Mouse (Mus musculus) skeletal muscle tissue, adult 2 months (tissue): ENCODE results near the gene Bclaf1.

Experiments
- DNase-seq: peaks from one replicate; pipeline ENCODE4 v3.0.0-alpha.2; 2012; ENCODE audit warnings: low read depth, low spot score

Bclaf1 gene

DNA sequence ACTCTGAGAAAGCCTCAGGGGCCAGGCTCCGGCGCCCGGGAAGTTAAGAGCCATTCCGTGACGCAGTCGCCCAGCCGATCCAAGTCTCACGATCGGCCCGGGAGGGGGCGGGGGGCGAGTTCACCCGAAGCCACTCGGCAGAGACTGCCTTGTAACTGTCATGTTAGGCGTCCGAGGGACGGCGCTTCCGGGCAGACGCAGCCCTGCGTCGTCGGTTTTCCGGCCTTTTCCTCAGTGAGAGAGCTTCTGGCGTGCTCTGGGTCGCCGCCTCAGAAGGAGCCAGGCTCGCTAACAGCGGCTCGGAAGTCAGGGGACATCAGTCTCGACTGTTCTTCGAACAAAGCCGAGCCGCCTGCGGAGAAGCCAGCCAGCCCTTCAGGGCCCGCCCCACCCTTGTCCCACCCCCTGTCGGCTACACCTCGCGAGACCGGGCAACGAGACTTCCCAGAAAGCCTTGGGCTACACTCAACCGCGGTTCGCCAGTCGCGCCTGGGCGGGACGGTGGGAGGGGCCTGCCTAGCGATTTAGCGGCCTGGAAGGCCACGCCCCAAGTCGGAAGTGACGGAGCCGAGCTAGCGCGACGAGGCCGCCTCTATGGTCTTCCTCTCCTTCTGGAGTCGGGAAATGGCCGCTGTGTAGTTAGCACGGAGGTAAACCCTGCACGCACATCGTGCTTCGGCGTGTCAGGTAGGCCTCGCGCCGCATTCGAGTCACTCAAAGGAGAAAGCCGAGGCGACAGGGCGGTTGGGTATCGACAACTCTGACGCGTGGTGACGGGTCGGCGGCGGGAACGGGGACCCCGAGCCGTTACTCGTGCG lies at the start of gene Bclaf1:
TSS of gene Bclaf1 (plus strand) at position 552 of the 818 bp plus-strand sequence.
- peak; percentile 99 for DNase-seq

- no peak for DNase-seq
These were observed 49.4 kb upstream of the Bclaf1 start for GRCm38 (mm10) chr10:20262896-20263295.

DNA sequence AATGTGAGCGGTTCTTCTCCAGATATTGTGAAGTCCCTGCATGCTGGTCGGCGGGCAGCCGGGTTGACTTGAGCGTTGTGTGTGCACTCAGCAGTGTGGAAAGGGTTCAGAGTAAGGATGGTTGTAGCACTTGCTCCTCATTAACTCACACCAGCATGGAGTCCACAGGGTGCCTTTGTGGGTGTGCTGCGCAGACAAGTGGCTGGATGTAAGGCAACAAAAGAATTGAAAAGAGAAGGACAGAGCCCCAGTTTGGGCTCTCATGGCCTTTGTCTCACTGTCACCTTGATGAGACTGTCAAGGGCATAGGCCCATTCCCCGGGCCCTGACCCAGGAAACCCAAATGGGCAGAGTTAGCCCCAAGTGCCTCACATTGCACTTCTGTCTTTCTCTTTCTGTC lies 47.8 kb upstream of the Bclaf1 start:
- no peak for DNase-seq

GRCm38 (mm10) chr10:20267032-20267431 lies 45.2 kb upstream of the Bclaf1 start:
- no peak for DNase-seq

GRCm38 (mm10) chr10:20268945-20269344 lies 43.3 kb upstream of the Bclaf1 start:
- no peak for DNase-seq

DNA sequence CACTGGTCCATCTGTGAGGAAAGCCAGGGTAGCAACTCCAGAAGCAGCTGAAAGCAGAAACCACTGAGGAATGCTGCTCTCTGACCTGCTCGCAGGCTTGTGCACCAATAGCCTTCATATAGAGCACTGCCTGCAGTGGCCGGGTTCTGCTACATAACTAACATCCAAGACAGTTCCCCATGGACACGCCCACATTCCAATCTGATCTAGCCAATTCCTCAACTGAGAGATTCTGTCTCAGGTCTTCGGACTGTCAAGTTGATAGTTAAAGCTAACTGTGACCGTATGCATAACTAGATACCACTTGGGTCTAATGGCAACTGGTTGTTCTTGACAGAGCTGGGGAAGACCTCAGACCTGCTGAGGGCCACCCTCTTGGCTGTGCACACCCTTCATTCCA lies 39.9 kb upstream of the Bclaf1 start:
- DNase-seq: no peak

DNA sequence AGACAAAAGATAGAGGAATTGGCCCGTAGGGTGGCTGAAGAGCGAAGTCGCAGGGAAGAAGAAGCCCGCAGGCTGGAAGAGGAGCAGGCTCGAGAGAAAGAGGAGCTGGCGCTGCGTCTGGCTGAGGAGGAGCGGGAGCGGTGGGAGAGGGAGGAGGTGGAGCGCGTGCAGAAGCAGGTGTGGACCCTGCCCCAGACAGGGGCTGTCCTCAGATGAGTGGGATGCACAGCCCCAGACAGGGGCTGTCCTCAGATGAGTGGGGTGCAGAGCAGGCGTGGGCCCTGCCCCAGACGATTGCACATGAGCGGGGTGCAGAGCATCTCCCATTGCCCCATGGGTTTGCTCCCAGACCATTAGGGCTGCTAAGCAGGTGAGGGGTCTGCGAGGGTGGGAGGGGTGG lies 39.0 kb upstream of the Bclaf1 start:
- no peak for DNase-seq

- DNase-seq: no peak
These were observed 38.2 kb upstream of the Bclaf1 start for GRCm38 (mm10) chr10:20274022-20274421.

DNA sequence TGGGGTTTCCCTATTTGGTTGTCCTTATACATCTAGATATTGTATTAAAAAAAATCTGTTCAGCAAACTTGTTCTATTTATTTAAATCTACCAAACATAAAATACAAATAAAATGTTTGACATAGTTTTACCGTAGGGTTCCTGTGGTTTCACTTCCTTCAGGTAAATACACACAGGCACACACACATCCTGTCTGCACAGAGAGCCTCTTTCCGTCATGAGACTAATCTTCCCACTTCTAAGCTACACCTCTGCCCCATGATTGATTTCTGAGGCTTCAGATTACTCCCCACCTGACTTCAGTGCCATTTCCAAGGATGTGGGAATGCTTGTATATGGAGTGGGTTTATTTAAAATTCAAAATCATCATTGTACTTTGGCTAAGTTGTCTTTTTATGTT lies 30.8 kb upstream of the Bclaf1 start:
- no peak for DNase-seq

DNA sequence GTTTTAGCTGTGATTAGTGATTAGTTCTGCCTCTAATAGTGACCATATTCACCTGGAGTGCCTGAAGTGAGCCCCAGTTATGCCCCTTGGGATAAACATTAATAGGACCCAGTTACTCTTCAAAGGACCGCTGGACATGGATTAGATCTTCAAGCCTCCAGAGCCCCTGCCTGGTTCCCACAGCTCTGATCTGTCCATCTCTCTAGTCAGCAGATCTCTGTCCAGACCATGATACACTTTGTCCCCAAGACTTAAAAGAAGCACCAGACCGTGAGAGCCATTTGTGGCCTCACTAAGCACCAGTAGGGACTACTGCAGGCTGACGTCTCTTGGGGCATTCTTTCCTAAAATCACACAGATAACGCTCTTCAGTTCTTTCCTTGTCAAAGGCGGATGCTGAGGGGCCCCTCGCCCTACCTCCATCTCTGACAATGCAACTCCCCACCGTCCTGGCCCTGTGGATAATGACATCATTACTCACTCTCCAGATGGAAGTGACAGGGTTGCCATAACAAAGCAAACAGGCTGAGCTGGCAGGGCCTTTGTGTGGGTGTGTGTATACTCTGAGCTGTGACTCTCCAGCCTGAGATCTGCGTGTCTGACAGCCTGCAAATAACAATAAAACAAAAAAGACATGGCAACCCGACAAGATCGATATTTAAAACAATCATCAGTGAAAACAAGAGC lies 26.8 kb upstream of the Bclaf1 start:
- DNase-seq: peak; percentile 27

DNA sequence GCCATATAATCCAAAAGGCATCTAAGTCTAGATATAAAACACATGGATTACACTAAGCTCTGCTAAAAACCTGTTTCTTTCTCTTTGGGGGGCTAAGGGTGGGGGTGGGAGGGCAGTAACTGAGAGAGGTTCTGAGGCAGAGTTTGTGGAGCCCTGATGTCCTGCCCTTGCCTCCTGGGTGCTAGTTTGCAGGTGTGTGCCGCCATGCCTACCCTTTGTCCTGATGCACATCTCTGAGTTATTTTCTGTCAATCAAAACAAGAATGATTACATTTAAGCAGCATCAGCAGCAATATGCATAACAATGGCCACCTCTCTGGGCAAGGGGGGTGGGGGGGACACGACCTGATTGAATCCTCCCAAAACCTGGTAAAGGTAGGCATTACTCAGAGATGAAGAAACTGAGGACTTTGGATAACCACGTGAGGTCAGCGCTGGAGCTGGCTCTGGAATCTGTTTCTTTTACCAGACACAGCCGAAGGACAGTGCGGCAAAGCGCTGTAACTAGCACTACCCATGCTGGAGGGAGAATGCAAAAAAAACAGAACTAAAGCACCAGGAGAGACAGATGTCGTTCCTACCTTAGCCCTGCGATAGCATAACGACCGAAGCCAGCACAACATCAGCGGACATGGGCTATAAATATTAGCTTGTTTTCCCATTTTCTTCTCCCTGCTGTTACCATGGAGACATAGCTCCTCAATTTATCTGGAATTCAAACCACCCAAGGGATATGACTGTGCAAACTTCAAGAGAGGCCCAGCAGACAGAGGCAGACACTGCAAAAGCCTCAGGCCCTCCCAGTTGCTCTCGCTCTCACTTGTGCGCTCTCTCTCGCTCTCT lies 26.1 kb upstream of the Bclaf1 start:
- DNase-seq: peak; percentile 47

GRCm38 (mm10) chr10:20287369-20287768 lies 24.9 kb upstream of the Bclaf1 start:
- DNase-seq: no peak

DNA sequence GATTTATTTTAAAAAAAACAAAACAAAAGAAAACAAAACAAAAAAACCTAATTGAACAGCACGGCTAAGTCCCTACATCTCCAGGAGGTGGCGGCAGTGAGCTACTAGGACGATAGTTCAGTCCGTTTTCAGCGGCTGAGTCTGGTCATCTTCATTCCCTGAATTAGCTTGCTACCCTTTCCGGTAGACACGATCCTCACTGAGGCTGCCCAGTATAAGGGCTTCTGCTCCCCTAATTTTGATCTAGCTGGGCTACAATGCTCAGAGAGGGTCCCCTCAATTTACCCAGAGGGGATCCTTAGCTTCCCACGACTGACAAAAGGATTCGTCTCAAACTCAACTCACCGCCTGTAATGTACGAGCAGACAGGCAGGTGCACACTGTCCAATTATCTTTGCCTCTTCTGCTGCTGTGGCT lies 21.8 kb upstream of the Bclaf1 start:
- DNase-seq: peak; percentile 62

GRCm38 (mm10) chr10:20295961-20296360 lies 16.3 kb upstream of the Bclaf1 start:
- no peak for DNase-seq

DNA sequence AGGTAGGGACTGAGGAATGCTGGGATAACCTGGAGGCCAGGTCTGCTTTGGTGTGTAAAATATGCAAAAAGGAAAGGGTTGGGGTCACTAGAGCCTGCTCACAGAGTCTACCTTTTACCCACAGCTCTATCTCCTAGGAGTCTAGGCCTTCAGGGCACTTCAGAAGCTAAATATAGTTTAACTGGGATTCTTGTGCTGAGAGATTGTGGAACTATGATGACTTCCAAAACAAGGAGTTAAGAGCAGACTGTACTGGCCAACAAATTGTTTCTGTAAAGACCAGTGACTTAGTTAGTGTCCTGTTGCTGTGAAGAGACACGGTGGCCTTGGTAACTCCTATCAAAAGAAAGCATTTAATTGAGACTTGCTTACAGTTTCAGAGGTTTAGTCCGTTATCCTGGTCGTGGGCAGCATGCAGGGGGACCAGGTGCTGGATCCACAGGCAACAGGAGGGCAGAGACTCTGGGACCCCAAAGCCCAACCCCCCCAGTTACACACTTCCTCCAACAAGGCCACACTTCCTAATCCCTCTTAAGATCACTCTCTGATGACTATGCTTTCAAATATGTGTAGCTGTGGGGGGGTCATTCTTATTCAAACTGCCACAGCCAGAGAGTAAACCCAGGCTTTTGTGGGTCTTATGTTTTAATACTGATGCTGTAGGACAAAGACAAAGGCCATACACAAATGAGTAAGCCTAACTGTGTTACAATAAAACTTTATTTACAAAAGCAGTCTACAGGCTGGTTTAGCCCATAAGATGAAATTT lies 13.9 kb upstream of the Bclaf1 start:
- no peak for DNase-seq

- no peak for DNase-seq
These were observed 13.2 kb upstream of the Bclaf1 start for GRCm38 (mm10) chr10:20299114-20299513.

GRCm38 (mm10) chr10:20310969-20311769 lies 1.1 kb upstream of the Bclaf1 start:
- no peak for DNase-seq

GRCm38 (mm10) chr10:20312736-20313301 lies 550 bp downstream of the Bclaf1 start:
- DNase-seq: peak; percentile 81

- no peak for DNase-seq
These were observed 1.2 kb downstream of the Bclaf1 start for GRCm38 (mm10) chr10:20313447-20313846.

DNA sequence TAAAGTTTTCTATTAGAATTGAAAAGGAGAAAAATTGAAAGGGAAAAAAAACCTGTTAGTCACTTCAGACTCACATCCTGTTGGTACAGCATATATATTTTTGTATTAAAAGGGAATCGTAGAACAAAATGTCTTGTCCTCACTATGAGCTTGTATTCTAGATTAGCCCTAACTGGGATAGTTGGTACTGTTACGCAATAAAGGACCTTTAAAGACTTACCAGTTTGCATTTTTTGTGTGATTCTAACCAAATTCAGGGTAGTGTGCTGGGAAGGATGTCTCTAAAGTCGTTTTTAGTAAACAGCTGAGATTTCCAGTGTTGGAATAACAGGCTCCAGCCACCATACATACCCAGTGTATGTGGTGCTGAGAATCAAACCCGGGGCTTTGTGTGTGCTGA lies 1.7 kb downstream of the Bclaf1 start:
- DNase-seq: no peak
